Mouse (Mus musculus) cerebellum, adult 8-10 months (tissue): ENCODE measurements around the gene Krt2.

Experiments
- DNase-seq: peaks from one replicate; pipeline ENCODE4 v3.0.0; 2022

Gene Krt2

DNA sequence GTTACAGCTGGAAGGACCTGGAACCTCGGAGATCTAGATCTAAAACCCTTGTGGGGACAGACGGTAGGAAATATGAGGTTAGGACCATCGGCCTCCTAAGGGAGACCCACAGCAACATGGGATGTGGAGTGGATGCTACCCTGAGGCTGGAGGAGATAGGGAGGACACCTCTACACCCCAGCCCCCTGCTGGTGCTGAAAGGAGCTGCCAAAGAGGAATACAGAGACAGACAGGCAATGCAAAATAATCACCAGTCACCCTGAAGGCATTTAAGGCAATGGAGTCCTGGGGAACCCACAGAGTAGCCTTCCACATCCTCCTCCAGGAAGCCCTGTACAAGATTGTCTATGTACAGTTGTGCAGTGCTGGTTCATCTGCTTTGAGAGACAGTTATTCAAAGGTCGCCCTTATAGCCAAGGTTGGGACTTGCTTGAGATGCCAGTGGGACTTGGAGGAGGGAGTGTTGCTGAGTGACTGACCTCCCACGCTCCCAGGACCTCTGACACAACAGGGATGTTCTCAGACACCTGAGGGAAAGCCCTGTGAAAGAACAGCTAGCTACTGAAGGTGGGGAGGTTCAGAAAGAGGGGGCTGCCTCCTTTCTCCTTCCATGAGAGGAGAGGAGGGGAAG is 45.8 kb downstream of the Krt2 start:
- no peak for DNase-seq

DNA sequence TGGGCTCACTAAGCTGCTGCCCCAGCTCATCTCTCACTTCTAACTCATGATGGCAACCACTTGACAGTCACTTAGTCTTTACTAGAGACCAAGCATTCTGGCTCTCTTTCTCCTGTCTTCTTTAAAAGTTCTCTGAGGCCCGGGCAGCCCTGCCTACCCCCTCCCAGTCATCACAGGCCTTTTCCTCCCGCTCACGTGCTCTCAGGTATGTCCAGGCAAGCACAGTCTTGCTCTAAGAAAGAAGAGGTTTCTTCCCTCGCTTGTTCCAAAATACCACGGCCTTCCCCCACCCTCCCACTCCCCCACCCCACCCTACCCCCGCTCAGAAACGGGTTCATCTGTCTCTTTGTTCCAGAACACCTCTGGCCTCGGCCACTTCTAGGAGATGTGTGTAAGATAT is 47.7 kb downstream of the Krt2 start:
- DNase-seq: no peak
